Mouse (Mus musculus) forelimb bud, embryonic 11.5 days (tissue): Measurements from ENCODE around the gene Ifna11.
"Not testable (repeated sequence)": the region's sequence is repeated elsewhere in the genome, so short reads cannot be mapped to it uniquely, and the experiment has no call there.

Experiments
- DNase-seq: peaks from one replicate; pipeline ENCODE4 v3.0.0-alpha.2; 2012; ENCODE audit warnings: low read depth, low spot score

Gene Ifna11

DNA sequence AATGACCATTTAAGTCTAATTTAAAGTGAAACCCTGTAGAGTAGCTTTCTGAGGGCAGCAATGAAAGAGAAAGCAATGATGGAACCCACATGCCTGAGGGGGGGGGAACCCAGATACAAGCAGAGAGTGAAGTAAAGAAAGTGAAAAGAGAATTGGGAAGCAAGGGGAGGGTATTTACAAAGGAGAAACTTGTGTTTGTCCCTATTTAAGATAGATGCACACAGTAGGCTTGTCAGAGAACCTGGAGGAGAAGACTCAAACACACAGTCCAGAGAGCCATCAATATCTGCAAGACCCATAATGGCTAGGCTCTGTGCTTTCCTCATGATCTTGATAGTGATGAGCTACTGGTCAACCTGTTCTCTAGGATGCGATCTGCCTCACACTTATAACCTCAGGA is at the start of gene Ifna11:
TSS of gene Ifna11 (plus strand) at position 301 of the 400 bp plus-strand sequence.
- no peak for DNase-seq

DNA sequence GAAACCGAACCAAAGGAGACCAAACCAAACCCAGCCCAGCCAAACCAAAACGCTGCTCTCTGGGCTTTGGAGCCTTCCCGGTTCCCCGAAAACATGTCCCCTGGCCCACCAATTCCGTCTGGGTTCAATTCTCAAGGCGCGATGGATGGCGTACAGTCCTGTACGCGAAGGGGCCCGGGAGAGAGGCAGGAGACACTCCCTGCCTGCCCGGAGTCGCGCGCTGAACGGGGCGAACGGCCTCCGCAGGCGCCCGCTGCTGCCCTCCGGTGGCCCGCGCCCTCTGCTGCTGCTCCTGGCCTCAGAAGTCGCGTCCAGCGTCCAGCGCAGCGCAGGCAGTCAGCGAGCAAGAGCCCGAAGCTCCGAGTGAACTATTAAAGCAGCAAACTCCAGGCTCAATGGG is 46.2 kb upstream of the Ifna11 start, which contains the start of gene Gm13290:
TSS of gene Gm13290 (plus strand) at position 301 of the 400 bp plus-strand sequence.
- DNase-seq = not testable (repeated sequence)

DNA sequence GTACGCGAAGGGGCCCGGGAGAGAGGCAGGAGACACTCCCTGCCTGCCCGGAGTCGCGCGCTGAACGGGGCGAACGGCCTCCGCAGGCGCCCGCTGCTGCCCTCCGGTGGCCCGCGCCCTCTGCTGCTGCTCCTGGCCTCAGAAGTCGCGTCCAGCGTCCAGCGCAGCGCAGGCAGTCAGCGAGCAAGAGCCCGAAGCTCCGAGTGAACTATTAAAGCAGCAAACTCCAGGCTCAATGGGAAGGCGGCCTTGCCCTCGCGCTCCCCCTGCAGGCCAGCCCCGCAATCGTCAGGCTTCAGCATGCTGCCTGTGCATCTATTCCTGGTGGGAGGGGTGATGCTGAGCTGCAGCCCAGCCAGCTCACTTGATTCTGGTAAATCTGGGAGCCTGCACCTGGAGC is 43.1 kb upstream of the Ifna11 start, which contains the start of gene Gm13289:
TSS of gene Gm13289 (plus strand) at position 301 of the 400 bp plus-strand sequence.
- not testable (repeated sequence) for DNase-seq

DNA sequence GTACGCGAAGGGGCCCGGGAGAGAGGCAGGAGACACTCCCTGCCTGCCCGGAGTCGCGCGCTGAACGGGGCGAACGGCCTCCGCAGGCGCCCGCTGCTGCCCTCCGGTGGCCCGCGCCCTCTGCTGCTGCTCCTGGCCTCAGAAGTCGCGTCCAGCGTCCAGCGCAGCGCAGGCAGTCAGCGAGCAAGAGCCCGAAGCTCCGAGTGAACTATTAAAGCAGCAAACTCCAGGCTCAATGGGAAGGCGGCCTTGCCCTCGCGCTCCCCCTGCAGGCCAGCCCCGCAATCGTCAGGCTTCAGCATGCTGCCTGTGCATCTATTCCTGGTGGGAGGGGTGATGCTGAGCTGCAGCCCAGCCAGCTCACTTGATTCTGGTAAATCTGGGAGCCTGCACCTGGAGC is 40.2 kb upstream of the Ifna11 start, which contains the start of gene Gm13272:
TSS of gene Gm13272 (plus strand) at position 301 of the 400 bp plus-strand sequence.
- not testable (repeated sequence) for DNase-seq

DNA sequence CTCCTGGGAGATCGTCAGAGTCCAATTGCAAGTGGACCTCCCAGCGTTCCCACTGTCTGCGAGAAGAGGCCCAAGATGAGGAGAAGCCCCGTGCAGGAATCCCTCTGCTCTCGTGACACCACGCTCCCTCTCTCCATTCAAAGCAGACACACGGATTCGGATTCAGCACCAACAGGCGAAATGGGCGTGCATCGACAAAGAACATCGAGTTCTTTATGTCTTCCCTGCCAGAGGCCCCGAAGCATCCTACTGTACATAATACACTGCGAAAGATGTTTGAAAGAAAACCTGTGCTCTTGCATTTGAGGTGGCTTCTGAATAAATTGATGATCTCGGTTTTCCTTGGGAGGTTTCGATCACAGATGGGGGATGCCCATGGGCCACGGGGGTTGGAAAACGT is 39.4 kb upstream of the Ifna11 start:
- DNase-seq = not testable (repeated sequence)

DNA sequence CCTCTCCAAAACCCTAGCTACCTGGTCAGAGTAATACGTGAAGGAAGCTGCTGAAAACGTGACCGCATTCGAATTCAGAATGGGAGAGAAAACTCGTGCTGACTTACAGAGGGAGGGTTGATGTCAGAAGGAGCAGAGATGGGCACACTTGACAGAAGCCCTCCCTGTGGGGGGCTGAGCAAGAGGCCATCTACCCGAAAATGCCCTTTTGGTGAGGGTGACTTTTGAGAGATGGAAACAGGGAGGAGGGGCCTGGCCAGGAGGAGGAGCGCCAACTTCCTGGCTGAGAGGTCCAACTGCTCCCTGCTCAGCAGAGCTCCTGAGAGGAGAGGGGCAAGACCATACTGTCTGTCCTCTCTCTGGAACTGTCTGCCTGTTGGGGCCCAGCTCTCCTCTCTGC is 37.9 kb upstream of the Ifna11 start, which contains the start of gene Ifnz:
TSS of gene Ifnz (plus strand) at position 301 of the 400 bp plus-strand sequence.
- DNase-seq = not testable (repeated sequence)

DNA sequence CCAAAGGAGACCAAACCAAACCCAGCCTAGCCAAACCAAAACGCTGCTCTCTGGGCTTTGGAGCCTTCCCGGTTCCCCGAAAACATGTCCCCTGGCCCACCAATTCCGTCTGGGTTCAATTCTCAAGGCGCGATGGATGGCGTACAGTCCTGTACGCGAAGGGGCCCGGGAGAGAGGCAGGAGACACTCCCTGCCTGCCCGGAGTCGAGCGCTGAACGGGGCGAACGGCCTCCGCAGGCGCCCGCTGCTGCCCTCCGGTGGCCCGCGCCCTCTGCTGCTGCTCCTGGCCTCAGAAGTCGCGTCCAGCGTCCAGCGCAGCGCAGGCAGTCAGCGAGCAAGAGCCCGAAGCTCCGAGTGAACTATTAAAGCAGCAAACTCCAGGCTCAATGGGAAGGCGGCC is 37.4 kb upstream of the Ifna11 start:
- DNase-seq = not testable (repeated sequence)

DNA sequence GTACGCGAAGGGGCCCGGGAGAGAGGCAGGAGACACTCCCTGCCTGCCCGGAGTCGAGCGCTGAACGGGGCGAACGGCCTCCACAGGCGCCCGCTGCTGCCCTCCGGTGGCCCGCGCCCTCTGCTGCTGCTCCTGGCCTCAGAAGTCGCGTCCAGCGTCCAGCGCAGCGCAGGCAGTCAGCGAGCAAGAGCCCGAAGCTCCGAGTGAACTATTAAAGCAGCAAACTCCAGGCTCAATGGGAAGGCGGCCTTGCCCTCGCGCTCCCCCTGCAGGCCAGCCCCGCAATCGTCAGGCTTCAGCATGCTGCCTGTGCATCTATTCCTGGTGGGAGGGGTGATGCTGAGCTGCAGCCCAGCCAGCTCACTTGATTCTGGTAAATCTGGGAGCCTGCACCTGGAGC is 34.4 kb upstream of the Ifna11 start, which contains the start of gene Gm13276:
TSS of gene Gm13276 (plus strand) at position 301 of the 400 bp plus-strand sequence.
- DNase-seq = not testable (repeated sequence)

DNA sequence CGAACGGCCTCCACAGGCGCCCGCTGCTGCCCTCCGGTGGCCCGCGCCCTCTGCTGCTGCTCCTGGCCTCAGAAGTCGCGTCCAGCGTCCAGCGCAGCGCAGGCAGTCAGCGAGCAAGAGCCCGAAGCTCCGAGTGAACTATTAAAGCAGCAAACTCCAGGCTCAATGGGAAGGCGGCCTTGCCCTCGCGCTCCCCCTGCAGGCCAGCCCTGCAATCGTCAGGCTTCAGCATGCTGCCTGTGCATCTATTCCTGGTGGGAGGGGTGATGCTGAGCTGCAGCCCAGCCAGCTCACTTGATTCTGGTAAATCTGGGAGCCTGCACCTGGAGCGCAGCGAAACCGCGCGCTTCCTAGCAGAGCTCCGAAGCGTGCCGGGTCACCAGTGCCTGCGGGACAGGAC is 31.4 kb upstream of the Ifna11 start, which contains the start of gene Gm13277:
TSS of gene Gm13277 (plus strand) at position 231 of the 400 bp plus-strand sequence.
- not testable (repeated sequence) for DNase-seq

DNA sequence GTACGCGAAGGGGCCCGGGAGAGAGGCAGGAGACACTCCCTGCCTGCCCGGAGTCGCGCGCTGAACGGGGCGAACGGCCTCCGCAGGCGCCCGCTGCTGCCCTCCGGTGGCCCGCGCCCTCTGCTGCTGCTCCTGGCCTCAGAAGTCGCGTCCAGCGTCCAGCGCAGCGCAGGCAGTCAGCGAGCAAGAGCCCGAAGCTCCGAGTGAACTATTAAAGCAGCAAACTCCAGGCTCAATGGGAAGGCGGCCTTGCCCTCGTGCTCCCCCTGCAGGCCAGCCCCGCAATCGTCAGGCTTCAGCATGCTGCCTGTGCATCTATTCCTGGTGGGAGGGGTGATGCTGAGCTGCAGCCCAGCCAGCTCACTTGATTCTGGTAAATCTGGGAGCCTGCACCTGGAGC is 28.5 kb upstream of the Ifna11 start, which contains the start of gene Gm13278:
TSS of gene Gm13278 (plus strand) at position 301 of the 400 bp plus-strand sequence.
- not testable (repeated sequence) for DNase-seq

DNA sequence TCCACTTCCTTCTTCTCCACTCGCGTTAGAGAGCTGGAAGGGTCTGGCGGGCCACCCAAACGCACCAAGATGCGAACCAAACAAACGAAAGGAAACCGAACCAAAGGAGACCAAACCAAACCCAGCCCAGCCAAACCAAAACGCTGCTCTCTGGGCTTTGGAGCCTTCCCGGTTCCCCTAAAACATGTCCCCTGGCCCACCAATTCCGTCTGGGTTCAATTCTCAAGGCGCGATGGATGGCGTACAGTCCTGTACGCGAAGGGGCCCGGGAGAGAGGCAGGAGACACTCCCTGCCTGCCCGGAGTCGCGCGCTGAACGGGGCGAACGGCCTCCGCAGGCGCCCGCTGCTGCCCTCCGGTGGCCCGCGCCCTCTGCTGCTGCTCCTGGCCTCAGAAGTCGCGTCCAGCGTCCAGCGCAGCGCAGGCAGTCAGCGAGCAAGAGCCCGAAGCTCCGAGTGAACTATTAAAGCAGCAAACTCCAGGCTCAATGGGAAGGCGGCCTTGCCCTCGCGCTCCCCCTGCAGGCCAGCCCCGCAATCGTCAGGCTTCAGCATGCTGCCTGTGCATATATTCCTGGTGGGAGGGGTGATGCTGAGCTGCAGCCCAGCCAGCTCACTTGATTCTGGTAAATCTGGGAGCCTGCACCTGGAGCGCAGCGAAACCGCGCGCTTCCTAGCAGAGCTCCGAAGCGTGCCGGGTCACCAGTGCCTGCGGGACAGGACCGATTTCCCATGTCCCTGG is 25.7 kb upstream of the Ifna11 start, which contains the start of gene Gm13275:
TSS of gene Gm13275 (plus strand) at position 552 of the 740 bp plus-strand sequence.
- not testable (repeated sequence) for DNase-seq

DNA sequence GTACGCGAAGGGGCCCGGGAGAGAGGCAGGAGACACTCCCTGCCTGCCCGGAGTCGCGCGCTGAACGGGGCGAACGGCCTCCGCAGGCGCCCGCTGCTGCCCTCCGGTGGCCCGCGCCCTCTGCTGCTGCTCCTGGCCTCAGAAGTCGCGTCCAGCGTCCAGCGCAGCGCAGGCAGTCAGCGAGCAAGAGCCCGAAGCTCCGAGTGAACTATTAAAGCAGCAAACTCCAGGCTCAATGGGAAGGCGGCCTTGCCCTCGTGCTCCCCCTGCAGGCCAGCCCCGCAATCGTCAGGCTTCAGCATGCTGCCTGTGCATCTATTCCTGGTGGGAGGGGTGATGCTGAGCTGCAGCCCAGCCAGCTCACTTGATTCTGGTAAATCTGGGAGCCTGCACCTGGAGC is 22.7 kb upstream of the Ifna11 start, which contains the start of gene Gm13279:
TSS of gene Gm13279 (plus strand) at position 301 of the 400 bp plus-strand sequence.
- DNase-seq = not testable (repeated sequence)

DNA sequence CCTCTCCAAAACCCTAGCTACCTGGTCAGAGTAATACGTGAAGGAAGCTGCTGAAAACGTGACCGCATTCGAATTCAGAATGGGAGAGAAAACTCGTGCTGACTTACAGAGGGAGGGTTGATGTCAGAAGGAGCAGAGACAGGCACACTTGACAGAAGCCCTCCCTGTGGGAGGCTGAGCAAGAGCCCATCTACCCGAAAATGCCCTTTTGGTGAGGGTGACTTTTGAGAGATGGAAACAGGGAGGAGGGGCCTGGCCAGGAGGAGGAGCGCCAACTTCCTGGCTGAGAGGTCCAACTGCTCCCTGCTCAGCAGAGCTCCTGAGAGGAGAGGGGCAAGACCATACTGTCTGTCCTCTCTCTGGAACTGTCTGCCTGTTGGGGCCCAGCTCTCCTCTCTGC is 20.4 kb upstream of the Ifna11 start, which contains the start of gene Gm13285:
TSS of gene Gm13285 (plus strand) at position 301 of the 400 bp plus-strand sequence.
- not testable (repeated sequence) for DNase-seq

DNA sequence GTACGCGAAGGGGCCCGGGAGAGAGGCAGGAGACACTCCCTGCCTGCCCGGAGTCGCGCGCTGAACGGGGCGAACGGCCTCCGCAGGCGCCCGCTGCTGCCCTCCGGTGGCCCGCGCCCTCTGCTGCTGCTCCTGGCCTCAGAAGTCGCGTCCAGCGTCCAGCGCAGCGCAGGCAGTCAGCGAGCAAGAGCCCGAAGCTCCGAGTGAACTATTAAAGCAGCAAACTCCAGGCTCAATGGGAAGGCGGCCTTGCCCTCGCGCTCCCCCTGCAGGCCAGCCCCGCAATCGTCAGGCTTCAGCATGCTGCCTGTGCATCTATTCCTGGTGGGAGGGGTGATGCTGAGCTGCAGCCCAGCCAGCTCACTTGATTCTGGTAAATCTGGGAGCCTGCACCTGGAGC is 16.8 kb upstream of the Ifna11 start, which contains the start of gene Gm13287:
TSS of gene Gm13287 (plus strand) at position 301 of the 400 bp plus-strand sequence.
- not testable (repeated sequence) for DNase-seq

DNA sequence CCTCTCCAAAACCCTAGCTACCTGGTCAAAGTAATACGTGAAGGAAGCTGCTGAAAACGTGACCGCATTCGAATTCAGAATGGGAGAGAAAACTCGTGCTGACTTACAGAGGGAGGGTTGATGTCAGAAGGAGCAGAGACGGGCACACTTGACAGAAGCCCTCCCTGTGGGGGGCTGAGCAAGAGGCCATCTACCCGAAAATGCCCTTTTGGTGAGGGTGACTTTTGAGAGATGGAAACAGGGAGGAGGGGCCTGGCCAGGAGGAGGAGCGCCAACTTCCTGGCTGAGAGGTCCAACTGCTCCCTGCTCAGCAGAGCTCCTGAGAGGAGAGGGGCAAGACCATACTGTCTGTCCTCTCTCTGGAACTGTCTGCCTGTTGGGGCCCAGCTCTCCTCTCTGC is 14.5 kb upstream of the Ifna11 start, which contains the start of gene Gm13288:
TSS of gene Gm13288 (plus strand) at position 301 of the 400 bp plus-strand sequence.
- not testable (repeated sequence) for DNase-seq

DNA sequence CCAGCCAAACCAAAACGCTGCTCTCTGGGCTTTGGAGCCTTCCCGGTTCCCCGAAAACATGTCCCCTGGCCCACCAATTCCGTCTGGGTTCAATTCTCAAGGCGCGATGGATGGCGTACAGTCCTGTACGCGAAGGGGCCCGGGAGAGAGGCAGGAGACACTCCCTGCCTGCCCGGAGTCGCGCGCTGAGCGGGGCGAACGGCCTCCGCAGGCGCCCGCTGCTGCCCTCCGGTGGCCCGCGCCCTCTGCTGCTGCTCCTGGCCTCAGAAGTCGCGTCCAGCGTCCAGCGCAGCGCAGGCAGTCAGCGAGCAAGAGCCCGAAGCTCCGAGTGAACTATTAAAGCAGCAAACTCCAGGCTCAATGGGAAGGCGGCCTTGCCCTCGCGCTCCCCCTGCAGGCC is 14.0 kb upstream of the Ifna11 start:
- DNase-seq = not testable (repeated sequence)

DNA sequence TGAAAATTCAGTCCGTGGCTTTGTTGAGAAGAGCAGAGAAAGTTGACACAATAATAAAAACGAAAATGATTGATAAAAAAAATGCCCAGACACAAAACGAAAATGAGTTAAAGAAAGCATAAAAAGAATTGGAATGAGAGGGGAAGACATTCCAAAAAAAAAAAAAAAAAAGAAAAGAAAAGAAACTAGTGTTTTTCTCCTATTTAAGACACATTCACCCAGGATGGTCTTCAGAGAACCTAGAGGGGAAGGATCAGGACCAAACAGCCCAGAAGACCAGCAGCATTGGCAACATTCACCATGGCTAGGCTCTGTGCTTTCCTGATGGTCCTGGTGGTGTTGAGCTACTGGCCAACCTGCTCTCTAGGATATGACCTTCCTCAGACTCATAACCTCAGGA is 3.8 kb upstream of the Ifna11 start, which contains the start of gene Ifna7:
TSS of gene Ifna7 (plus strand) at position 301 of the 400 bp plus-strand sequence.
- DNase-seq = no peak

DNA sequence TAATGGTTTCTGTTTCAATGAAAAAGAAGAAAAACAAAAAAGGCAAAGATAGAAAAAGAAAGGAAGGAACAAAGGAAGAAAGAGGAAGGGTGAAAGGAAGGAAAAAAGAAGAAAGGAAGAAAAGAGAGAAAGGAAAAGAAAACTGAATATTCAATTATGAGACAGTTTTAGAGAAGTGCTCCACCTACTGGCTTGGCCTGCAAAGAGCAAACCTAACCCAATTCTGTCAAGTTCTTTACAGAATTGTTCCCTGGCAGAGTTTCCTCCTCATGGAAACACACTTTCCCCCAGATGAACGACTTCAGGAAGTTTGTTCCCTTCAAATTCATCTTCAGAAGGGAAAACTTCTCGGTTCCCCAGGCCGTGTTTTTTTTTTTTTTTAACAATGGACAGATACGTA is 3.2 kb downstream of the Ifna11 start:
- DNase-seq = no peak

DNA sequence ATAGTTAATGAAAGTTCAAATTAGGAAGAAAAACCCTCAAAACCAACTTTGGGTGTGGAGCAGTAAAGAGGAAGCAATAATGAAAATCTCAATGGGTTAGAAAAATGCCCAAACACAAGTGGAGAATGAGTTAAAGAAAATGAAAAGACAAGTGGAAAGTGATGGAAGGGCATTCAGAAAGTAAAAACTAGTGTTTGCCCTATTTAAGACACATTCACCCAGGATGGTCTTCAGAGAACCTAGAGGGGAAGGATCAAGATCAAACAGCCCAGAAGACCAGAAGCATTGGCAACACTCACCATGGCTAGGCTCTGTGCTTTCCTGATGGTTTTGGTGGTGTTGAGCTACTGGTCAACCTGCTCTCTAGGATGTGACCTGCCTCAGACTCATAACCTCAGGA is 7.4 kb downstream of the Ifna11 start, which contains the start of gene Ifna6:
TSS of gene Ifna6 (plus strand) at position 301 of the 400 bp plus-strand sequence.
- not testable (repeated sequence) for DNase-seq

DNA sequence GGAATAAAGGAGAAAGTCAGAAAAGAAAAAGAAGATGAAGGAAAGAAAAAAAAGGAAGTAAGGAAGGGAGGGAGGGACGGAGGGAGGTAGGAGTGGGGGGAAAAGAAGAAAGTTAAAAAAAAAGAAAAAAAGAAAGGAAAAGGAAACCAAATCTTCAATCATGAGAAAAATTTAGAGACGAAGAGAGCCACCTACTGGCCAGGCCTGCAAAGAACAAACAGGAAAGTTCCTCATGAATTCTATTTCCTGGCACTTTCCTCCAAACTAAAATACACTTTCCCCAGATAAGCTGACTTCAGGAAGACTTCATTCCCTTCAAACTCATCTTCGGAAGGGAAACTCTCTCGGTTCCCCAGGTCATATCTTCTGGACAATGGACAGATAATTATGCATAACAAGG is 10.8 kb downstream of the Ifna11 start:
- no peak for DNase-seq

DNA sequence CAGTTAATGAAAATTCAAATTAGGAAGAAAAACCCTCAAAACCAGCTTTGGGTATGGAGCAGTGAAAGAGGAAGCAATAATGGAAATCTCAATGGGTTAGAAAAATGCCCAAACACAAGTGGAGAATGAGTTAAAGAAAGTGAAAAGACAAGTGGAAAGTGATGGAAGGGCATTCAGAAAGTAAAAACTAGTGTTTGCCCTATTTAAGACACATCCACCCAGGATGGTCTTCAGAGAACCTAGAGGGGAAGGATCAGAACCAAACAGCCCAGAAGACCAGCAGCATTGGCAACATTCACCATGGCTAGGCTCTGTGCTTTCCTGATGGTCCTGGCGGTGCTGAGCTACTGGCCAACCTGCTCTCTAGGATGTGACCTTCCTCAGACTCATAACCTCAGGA is 15.5 kb downstream of the Ifna11 start, which contains the start of gene Ifna5:
TSS of gene Ifna5 (plus strand) at position 301 of the 400 bp plus-strand sequence.
- DNase-seq = not testable (repeated sequence)

DNA sequence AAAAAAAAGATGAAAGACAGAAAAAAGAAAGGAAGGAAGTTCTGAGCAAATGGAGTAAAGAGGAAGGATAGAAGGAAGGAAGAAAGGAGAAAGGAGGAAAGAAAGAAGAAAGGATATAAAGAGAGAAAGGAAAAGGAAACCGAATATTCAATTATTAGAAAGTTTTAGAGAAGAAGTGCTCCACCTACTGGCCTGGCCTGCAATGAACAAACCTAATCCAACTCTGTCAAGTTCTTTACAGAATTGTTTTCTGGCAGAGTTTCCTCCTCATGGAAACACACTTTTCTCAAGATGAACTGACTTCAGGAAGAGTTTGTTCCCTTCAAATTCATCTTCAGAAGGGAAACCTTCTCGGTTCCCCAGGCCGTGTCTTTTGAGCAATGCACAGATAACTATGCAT is 19.1 kb downstream of the Ifna11 start:
- DNase-seq = no peak
